Mouse (Mus musculus) liver, embryonic 12.5 days (tissue): ENCODE measurements around the gene Zfr. TPM values are rescaled to one million over a fixed set of nuclear protein-coding genes. Genes with fewer than 3 reads are reported as not detected.
"Not testable (repeated sequence)": the region's sequence is repeated elsewhere in the genome, so short reads cannot be mapped to it uniquely, and the experiment has no call there.

Experiments used
- ATAC-seq: fragments of 200-750 bp; cut with Nextera tagmentation; 2 replicates; pipeline ENCODE4 v1.8.0; 2017; ENCODE audit warnings: moderate number of reproducible peaks, mild to moderate bottlenecking, moderate library complexity
- H3K27ac ChIP-seq: fragments of 300-500 bp; sonication (generic); 2 replicates; pipeline ENCODE4 v1.5.1; 2016; ENCODE audit warnings: mild to moderate bottlenecking
- H3K27me3 ChIP-seq: fragments of 300-500 bp; sonication (generic); replicated peaks from 2 replicates; pipeline ENCODE4 v1.6.1; 2016; ENCODE audit warnings: mild to moderate bottlenecking, moderate library complexity
- H3K36me3 ChIP-seq: fragments of 300-500 bp; sonication (generic); 2 replicates; pipeline ENCODE4 v1.6.1; 2016; ENCODE audit warnings: mild to moderate bottlenecking, moderate library complexity
- H3K4me1 ChIP-seq: fragments of 300-500 bp; sonication (generic); 2 replicates; pipeline ENCODE4 v1.6.1; 2016
- H3K4me2 ChIP-seq: fragments of 300-500 bp; sonication (generic); 2 replicates; pipeline ENCODE4 v1.6.1; 2016; ENCODE audit warnings: mild to moderate bottlenecking, moderate library complexity
- H3K4me3 ChIP-seq: fragments of 300-500 bp; sonication (generic); 2 replicates; pipeline ENCODE4 v1.5.1; 2016; ENCODE audit warnings: mild to moderate bottlenecking, moderate library complexity
- H3K9ac ChIP-seq: fragments of 300-500 bp; sonication (generic); 2 replicates; pipeline ENCODE4 v1.6.1; 2016; ENCODE audit warnings: mild to moderate bottlenecking, moderate library complexity
- H3K9me3 ChIP-seq: fragments of 300-500 bp; sonication (generic); replicated peaks from 2 replicates; pipeline ENCODE4 v1.6.1; 2016; ENCODE audit warnings: mild to moderate bottlenecking, moderate library complexity
- WGBS: fragments of 180-500 bp; shearing (Covaris S2); methylation state at CpG from one replicate; pipeline ENCODE4 v1.1.7; 2016; ENCODE audit not compliant: insufficient replicate concordance; 5-methylcytosine and 5-hydroxymethylcytosine counted together
- polyA plus RNA-seq: library from polyadenylated mRNA; unstranded; fragments of >200 nt; fragmentation: Nextera tagmentation; extraction: Ambion mirVana; gene quantifications from 2 replicates; pipeline ENCODE4 v1.2.1, GENCODE M21; 2016

The Zfr gene
- polyA plus RNA-seq, 1 experiment from 2014 or later = 56.3 TPM

DNA sequence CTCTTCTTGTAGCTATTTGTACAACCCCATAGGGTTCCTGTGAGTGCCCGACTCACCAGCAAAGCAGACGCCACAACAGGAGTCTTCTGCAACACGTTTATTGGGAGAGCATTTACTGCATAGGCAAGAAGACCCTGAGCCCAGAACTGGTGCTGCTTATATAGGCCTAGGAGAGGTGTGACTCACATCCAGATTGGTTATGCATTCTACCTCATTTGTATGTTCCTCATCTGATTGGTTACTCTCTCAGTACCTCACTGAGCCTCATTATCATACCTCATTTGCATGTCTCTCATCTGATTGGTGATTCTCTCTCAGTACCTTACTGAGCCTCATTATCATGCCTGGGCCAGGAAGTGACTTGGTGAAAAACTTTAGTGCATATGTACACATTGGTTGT lies 8.7 kb upstream of the Zfr start:
- WGBS = 70% methylated on average over 3 of the region's 3 CpGs

DNA sequence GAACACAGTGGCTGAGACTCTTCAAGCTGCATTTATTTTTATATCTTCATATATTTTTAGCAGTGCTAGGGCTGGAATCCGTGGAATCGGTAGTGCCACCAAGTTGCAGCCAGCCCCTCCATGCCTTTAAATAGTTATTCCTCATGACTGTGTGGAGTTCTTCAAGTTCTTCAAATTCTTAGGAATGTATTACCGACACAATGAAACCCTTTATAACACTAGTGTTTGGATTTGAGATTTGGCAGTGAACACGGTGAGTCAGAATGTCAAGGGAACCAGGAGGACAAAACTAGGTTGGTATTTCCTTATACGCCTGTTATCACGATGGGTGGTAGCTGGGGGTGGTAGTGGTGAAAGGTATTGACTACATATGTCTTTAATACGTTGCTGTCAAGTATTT lies 6.4 kb upstream of the Zfr start:
- no peak for ATAC-seq
- Histone ChIP-seq H3K9me3 (no peaks in the 10 kb centered on the region), H3K4me1 (peaks cover 32% of the 10 kb centered on the region), H3K4me2 (no peak overlapping the region), H3K27me3 (no peaks in the 10 kb centered on the region), H3K27ac (no peak overlapping the region), H3K9ac (no peak overlapping the region), H3K4me3 (no peak overlapping the region), H3K36me3 (no peaks in the 10 kb centered on the region)
- 69% methylated on average over 7 of the region's 7 CpGs for WGBS

More for the DNA sequence above, 8.7 kb upstream of the Zfr start:
- H3K4me1 ChIP-seq = peaks cover 16% of the 10 kb centered on the region
- H3K27ac ChIP-seq, ATAC-seq, H3K4me3 ChIP-seq, H3K4me2 ChIP-seq, H3K9me3 ChIP-seq, H3K36me3 ChIP-seq, H3K27me3 ChIP-seq, H3K9ac ChIP-seq: not testable (repeated sequence)

DNA sequence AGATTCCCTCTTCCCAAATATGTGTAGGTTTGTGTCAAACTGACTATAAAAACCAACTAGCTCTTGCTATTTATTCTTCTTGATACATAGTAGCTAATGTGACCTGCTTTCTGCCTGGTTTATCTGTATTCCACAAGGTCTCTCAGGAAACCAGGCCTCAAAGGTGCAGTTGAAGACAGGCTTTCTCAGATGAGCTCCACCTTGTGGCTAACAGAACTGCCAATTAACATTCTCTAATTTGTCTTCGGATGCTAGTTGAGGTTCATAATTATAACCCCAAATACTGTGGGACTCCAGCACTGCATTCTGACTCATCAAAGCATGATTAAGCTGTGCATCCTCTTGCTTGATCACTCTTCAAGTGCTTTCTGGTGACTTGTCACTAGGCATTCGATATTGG lies 4.2 kb upstream of the Zfr start:
- Histone ChIP-seq H3K4me2 (no peak overlapping the region), H3K4me1 (peaks cover 42% of the 10 kb centered on the region), H3K9me3 (no peaks in the 10 kb centered on the region), H3K36me3 (no peaks in the 10 kb centered on the region), H3K27ac (no peak overlapping the region), H3K9ac (no peak overlapping the region), H3K4me3 (no peak overlapping the region), H3K27me3 (no peaks in the 10 kb centered on the region)
- ATAC-seq = no peak
- 60% methylated on average over 2 of the region's 2 CpGs for WGBS

DNA sequence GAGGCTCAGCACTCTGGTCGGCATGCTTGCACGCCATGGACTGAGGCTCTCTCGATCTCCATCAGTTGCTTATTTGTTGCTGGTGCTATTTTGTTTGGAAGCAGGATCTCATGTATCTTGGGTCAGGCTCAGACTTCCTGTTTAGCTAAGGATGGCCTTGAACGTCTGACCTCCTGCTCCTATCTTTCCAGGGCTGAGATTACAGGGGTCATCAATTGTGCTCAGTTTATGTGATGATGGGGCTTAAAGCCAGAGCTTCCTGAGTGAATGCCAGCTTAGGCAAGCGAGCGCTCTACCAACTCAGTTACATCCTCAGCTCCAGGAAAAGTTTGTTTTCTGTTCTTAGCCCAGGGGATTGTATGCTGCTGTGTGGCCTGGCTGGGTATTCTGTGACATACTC lies 3.1 kb upstream of the Zfr start:
- ATAC-seq = no peak
- no peaks in the 10 kb centered on the region for H3K27me3 ChIP-seq
- 57% methylated on average over 6 of the region's 6 CpGs for WGBS
- H3K36me3 ChIP-seq = no peaks in the 10 kb centered on the region
- peaks cover 46% of the 10 kb centered on the region for H3K4me1 ChIP-seq
- H3K27ac ChIP-seq = no peak overlapping the region
- no peak overlapping the region for H3K9ac ChIP-seq
- H3K9me3 ChIP-seq = no peaks in the 10 kb centered on the region
- H3K4me2 ChIP-seq = no peak overlapping the region
- no peak overlapping the region for H3K4me3 ChIP-seq

DNA sequence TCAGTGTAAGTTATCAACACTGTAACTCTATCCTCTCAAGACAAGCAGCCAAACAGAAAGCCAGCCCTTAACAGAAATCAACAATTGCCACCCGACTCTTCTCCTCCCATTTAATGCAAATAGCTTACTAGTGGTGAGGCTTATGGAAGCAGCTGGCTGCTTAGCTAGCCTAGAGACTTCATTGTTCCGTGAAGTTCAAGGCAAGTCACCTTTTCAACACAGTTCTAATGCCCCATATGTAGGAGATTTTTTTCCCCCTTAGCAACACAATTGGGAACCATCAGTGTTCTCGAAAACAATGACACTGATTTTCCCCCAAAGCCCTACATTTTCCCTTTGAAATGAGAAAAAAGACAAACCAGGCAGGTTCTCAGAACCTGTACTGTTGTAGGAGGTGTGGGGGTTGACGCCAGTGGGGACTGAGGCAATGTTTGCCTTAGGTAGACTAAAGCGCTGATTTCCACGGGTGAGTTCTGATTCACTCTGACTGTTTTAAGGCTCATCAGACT lies 1.9 kb upstream of the Zfr start:
- WGBS = 43% methylated on average over 6 of the region's 6 CpGs
- no peak overlapping the region for H3K9ac ChIP-seq

DNA sequence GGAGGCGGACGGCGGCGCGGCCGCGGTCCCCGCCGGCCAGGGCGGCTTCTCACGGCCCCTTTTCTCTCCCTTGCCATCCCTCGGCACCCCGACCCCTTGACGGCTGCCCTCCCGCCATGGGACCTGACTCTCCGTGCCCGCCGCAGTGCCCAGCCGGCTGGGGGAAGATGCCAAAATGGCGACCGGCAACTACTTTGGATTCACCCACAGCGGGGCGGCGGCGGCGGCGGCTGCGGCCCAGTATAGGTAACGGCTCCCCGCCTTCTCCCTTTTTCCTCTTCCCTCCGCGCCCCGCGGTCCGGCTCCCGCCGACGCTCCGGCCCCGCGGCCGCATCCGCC lies 431 bp downstream of the Zfr start:
- under 1% methylated on average over 24 of the region's 43 CpGs for WGBS
- Histone ChIP-seq H3K4me3 (peak overlapping the region; percentile 97), H3K4me2 (peak overlapping the region; percentile 80), H3K36me3 (peaks cover 15% of the 10 kb centered on the region), H3K4me1 (peaks cover 50% of the 10 kb centered on the region), H3K9ac (peak overlapping the region; percentile 99), H3K27me3 (no peaks in the 10 kb centered on the region), H3K27ac (peak overlapping the region; percentile 90), H3K9me3 (no peaks in the 10 kb centered on the region)
- ATAC-seq = peak; percentile 39

More for the DNA sequence above, 1.9 kb upstream of the Zfr start:
- H3K4me3 ChIP-seq = no peak overlapping the region
- H3K36me3 ChIP-seq = 0 out of 2 replicates have a peak, but pooled peaks cover 2% of the 10 kb centered on the region
- no peaks in the 10 kb centered on the region for H3K27me3 ChIP-seq
- no peak overlapping the region for H3K4me2 ChIP-seq
- H3K27ac ChIP-seq = no peak overlapping the region
- no peaks in the 10 kb centered on the region for H3K9me3 ChIP-seq
- peaks cover 50% of the 10 kb centered on the region for H3K4me1 ChIP-seq
- no peak for ATAC-seq

DNA sequence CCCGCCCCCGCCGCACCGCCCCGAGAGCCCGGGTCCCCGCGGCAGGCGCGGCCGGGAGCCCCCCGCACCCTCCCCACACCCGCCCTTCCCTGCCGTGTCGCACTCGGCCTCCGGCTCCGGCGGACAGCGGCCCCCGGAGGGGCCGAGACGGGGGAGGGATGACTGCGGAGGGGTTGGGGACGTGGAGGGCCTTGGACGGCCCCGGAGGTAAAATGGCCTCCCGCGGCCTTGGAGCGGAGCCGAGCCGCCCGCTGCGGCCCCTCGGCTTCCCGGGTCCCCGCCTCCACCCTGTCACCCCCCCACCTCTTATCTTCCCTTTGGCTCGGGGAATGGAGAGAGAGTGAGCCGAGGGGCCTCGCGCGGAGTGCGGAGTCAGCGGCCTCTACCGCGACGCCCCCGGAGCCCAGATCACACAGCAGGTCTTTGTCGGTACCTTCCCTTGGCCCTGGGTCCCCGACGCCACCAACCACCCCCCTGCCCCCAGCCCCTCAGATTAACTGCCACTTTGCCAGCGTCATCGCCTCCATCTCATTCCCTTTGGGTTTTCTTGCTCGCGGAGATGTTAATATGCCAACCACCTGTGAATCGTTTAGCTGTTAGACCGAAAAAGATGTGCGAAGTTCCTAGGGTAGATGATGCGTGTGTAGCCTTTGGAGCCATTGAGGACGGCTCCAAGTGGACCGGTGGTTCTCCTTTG lies 949 bp downstream of the Zfr start:
- peak overlapping the region; percentile 90 for H3K27ac ChIP-seq
- no peaks in the 10 kb centered on the region for H3K9me3 ChIP-seq
- peak overlapping the region; percentile 97 for H3K4me3 ChIP-seq
- under 1% methylated on average over 43 of the region's 61 CpGs for WGBS
- peaks cover 45% of the 10 kb centered on the region for H3K4me1 ChIP-seq
- peak; percentile 75 for ATAC-seq
- H3K9ac ChIP-seq = peak overlapping the region; percentile 99
- H3K36me3 ChIP-seq = peaks cover 15% of the 10 kb centered on the region
- peak overlapping the region; percentile 80 for H3K4me2 ChIP-seq
- H3K27me3 ChIP-seq = no peaks in the 10 kb centered on the region

DNA sequence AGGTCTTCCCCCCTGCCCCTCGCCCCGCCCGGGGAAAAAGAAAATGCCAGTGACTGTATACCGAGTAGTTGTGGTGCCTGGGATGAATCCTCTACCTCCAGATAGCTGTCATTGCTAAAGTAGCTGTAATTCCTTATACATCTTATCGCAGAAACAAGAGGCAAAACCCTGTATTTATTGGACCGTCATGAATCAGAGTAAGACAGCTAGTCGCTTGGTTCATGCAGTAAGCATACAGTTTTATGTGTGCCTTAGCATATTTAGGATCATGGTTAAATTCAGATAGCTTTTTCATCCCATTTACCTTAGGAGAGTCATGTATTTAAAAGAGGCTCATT lies 1.5 kb downstream of the Zfr start:
- peak overlapping the region; percentile 90 for H3K27ac ChIP-seq
- peak; percentile 28; the same call in 1 of the 2 replicates for ATAC-seq
- peaks cover 15% of the 10 kb centered on the region for H3K36me3 ChIP-seq
- no peaks in the 10 kb centered on the region for H3K27me3 ChIP-seq
- 10% methylated on average over 7 of the region's 7 CpGs for WGBS
- H3K4me1 ChIP-seq = peaks cover 43% of the 10 kb centered on the region
- H3K9ac ChIP-seq = peak overlapping the region; percentile 99
- H3K4me3 ChIP-seq = peak overlapping the region; percentile 97
- H3K9me3 ChIP-seq = no peaks in the 10 kb centered on the region
- peak overlapping the region; percentile 80 for H3K4me2 ChIP-seq

DNA sequence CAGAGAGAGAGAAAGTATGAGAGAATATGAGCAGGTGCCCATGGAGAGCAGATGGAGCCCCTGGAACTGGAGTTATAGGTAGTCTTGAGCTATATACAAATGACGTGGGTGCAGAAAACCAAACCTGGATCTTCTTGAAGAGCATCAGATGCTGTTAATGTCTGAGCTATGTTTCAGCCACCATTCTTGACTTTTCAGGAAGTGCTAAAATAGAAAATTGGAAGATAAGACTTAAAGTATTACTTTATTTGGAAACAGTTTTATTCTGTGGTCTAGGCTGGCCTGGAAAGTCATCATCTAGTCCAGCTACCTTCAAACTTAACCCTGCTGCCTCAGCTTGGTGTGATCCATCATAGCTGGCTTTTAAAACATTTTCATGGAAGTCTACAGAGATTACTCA lies 7.3 kb downstream of the Zfr start:
- Histone ChIP-seq H3K36me3 (peaks cover 42% of the 10 kb centered on the region), H3K27ac (no peak overlapping the region), H3K4me2 (no peak overlapping the region), H3K4me1 (peaks cover 22% of the 10 kb centered on the region), H3K4me3 (no peak overlapping the region), H3K9ac (no peak overlapping the region), H3K27me3 (no peaks in the 10 kb centered on the region), H3K9me3 (no peaks in the 10 kb centered on the region)
- no peak for ATAC-seq
- WGBS = 74% methylated on average over 1 of the region's 1 CpGs

DNA sequence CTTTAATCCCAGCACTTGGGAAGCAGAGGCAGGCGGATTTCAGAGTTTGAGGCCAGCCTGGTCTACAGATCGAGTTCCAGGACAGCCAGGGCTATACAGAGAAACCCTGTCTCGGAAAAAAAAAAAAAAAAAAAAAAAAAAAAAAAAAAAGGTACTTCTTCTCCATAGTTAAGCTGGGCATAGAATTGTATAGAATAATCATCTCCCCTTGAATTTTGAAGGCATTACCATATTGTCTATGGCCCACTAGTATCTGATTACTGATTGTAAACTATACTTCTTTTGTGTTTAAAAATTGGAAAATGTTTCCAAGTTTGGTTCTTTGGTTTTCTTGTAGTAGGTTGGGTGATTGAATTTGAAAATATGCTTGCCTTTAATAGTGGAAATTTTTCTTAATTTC lies 13.2 kb downstream of the Zfr start:
- H3K4me2 ChIP-seq, H3K27me3 ChIP-seq, H3K27ac ChIP-seq, ATAC-seq, H3K9ac ChIP-seq, H3K4me3 ChIP-seq, H3K9me3 ChIP-seq: not testable (repeated sequence)
- WGBS = 59% methylated on average over 3 of the region's 3 CpGs
- Histone ChIP-seq H3K4me1 (peaks cover 20% of the 10 kb centered on the region; the same call in 1 of the 2 replicates), H3K36me3 (peaks cover 31% of the 10 kb centered on the region)

DNA sequence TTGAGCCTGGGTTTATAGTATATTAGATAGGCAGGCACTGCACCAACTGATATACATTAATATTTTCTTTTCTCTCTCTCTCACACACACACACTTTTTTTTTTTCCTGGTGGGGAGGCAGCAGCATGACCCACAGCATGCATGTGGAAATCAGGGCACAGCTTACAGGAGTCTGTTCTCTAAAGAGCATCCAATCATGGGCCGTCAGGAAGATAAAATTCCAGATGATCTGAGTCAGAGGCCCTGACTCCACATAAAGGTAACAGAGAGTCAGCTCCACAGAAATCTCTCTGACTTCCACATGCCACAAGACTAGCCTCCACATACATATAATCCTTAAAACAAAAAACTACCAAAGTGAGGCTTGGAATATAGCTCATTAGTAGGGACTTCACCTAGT lies 16.9 kb downstream of the Zfr start:
- Histone ChIP-seq H3K9me3 (no peaks in the 10 kb centered on the region), H3K36me3 (peaks cover 30% of the 10 kb centered on the region), H3K9ac (no peak overlapping the region), H3K4me1 (peaks cover 15% of the 10 kb centered on the region; the same call in 1 of the 2 replicates), H3K27me3 (no peaks in the 10 kb centered on the region), H3K27ac (no peak overlapping the region), H3K4me2 (no peak overlapping the region), H3K4me3 (no peak overlapping the region)
- WGBS = 58% methylated on average over 1 of the region's 1 CpGs
- ATAC-seq = no peak

DNA sequence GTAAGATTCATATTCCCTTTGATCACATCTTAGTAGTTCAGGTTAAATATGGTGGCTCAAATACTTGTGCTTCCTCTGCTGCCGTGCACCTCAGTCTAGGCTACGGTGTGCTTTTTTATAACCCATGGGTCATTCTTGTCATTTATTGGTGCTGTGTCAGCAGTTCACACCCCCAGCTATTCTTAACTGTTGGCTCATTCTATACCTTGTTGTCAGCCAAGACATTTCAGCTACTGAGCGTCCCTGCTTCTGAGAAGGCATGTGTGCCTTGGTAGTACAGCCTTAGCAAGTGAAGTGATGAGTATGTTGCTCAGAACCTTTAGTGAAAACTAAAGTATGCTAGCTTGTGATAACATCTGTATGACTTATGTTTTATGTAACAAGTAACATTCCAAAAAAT lies 17.7 kb downstream of the Zfr start:
- WGBS = 73% methylated on average over 3 of the region's 3 CpGs
- Histone ChIP-seq H3K9ac (no peak overlapping the region), H3K27me3 (no peaks in the 10 kb centered on the region), H3K4me2 (no peak overlapping the region), H3K36me3 (peaks cover 35% of the 10 kb centered on the region), H3K27ac (no peak overlapping the region), H3K4me3 (no peak overlapping the region), H3K4me1 (peaks cover 15% of the 10 kb centered on the region; the same call in 1 of the 2 replicates), H3K9me3 (no peaks in the 10 kb centered on the region)
- ATAC-seq = no peak

DNA sequence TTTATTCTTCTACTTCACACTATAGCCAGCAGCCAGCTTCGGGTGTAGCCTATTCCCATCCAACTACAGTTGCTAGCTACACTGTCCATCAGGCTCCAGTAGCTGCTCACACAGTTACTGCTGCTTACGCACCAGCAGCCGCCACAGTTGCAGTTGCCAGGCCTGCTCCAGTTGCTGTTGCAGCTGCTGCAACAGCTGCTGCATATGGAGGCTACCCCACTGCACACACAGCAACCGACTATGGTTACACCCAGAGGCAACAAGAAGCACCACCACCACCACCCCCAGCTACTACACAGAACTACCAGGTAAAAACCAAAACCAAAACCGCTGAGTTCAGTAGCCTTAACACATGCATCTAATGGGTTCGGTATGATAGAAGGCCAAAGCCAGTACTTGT lies 18.7 kb downstream of the Zfr start:
- peaks cover 19% of the 10 kb centered on the region; the same call in 1 of the 2 replicates for H3K4me1 ChIP-seq
- no peaks in the 10 kb centered on the region for H3K9me3 ChIP-seq
- no peak overlapping the region for H3K9ac ChIP-seq
- no peak overlapping the region for H3K4me2 ChIP-seq
- H3K27ac ChIP-seq = 0 out of 2 replicates have a peak overlapping the region, but pooled peaks have one; percentile 40
- no peak overlapping the region for H3K4me3 ChIP-seq
- peaks cover 45% of the 10 kb centered on the region for H3K36me3 ChIP-seq
- no peaks in the 10 kb centered on the region for H3K27me3 ChIP-seq
- WGBS = 76% methylated on average over 6 of the region's 6 CpGs
- ATAC-seq = no peak
